Mouse (Mus musculus) liver, embryonic 18 days (tissue): Measurements from ENCODE around the gene Xpot. TPM values are rescaled to one million over a fixed set of nuclear protein-coding genes. Genes with fewer than 3 reads are reported as not detected.

ENCODE experiments used
- polyA plus RNA-seq: library from polyadenylated mRNA; depleted of rRNA; stranded (reverse); fragments of >200 nt; gene quantifications from 2 replicates; pipeline ENCODE4 v1.2.3, GENCODE M21; 2012; rRNA removed

Gene Xpot
- polyA plus RNA-seq: 41.8 and 47.8 TPM in 2 replicates

DNA sequence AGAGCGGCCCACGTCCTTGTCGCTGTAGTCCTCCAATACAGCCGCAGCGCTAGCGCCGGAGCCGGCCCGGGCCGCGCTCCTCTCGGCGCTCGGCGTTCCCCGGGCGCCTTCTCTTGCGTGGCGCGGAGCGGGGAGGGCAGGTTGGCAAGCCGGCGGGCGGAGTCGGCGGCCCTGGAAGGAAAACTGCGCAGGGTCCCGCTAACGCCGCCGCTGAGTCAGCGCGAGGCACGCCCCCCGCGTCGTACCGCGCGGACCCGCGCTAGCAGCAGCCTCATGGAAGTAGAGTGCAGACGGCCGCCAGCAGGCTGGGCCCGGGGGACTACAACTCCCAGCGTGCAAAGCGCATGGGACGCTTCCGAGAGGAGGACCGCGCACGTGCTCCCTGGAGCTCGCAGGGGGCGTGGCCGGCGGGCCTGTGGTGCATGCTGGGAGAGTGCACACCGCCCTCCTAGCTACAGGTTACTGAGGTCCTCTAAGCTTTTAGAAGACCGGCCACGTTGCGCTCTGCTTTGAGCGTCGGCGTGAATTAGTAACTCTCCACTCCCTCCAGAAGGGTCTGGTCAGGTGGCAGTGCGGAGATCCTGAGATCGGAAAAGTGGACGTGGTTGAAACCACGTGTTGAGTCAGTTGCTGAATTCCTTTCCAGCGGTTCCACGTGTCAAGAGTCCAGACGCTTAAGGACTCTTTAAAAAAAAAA, at the start of gene Xpot:
Xpot (minus strand) TSS at position 147 of the 697 bp plus-strand sequence.

DNA sequence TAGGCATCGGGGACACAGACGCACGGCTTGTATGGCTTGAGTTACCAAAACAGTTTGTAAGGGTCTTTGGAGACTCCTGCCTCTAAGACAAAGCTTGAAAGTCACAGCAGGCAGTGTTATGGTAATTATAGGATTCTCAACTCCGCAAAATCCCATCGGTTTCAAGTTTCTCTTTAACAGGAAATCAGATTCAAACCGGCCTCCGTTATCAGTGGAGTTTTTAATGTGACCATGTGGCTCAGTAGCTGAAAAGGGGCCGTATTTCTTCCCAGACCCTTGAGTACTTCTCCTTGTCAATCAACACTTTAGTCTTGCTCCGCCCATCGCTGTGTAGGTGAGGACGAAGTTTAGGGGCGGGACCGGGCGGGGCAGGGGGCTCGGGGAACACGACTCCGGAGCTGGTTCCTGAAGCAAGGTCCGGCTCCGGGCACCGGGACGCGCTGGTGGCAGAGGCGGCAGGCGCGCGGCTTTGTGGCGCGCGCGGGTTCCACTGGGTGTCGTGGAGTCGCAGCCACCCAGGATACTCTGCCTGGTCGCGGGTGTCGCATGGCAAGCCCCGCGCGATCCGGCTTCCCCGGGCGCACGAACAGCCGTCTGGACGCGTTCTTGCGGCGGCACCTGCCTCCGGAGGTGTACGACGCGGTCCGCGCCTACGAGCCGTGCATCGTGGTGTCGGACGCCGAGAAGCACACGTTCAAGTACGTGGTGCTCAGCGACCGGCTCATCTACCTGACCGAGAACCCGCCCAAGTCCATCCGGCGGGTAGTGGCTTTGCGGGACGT, 15.3 kb upstream of the Xpot start, which contains the start of gene D930020B18Rik:
D930020B18Rik (plus strand) TSS at position 317 of the 782 bp plus-strand sequence.

DNA sequence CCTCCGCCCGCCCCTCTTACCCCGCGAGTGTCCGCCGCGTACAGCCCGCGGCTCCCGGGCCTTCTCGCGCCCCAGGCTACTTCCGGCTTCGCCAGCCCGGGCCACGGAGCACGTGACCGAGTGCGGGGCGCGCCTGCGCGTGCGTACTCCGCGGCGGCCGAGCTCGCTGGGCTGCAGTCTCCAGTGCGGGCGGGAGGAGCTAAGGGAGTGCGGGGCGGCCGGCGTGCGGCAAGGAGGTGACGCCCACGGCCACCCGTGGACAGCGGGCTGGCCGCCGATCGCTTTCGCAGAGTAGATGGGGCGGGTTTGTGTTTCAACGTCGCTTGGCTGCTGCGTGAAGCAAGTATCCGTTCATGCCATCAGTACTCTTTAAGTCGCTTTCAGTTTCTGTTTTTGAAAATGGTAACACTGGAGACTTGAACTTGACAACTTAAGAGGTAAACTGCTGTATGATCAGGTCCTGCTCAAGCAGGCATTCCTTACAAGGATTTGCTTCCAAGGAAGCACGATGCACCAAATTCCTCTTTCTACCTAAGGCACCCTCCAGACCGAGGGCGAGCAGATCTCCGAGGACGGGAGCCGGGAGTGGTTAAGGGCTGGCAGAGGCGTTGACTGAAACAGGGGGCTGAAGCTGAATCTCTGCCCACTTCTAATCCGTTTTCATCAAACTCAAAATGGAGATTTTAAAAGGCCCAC, 39.3 kb downstream of the Xpot start, which contains the start of gene Tbk1:
Tbk1 (minus strand) TSS at position 113 of the 696 bp plus-strand sequence.

Other genes starting within 250 kb of the Xpot start
- gene Rassf3, start 150.0 kb downstream of the Xpot start, polyA plus RNA-seq: 15.2 and 17.0 TPM in 2 replicates
- gene Tbk1, start 39.5 kb downstream of the Xpot start, polyA plus RNA-seq: 14.0 and 14.5 TPM in 2 replicates
- gene D930020B18Rik, start 15.3 kb upstream of the Xpot start, polyA plus RNA-seq: 0.01 TPM in 2 replicates
- gene BC048403, start 113.6 kb upstream of the Xpot start, polyA plus RNA-seq: 2.1 and 2.2 TPM in 2 replicates